In genomic region chr11:4186486-4187317, GRCm38 (mm10) we compare ENCODE assay signal across 8 mouse cellular contexts. TPM values are rescaled to one million over a fixed set of nuclear protein-coding genes. Genes with fewer than 3 reads are reported as not detected.
DNase-seq lines count a peak whose midpoint lies in the region; ATAC-seq lines count a peak whose summit lies in the region.

Gene Tbc1d10a (plus strand): TSS chr11:4186789.

- peak within 1 kb of the TSS; percentile 21 for H3K27ac ChIP-seq in brown adipose tissue, adult 24 weeks (replicated peaks; ENCODE audit: low read depth, low read length)
- H3K27ac ChIP-seq in heart, embryonic 13.5 days (replicated peaks): peak within 1 kb of the TSS; percentile 34; the same call in 1 of the 2 replicates
- H3K27ac ChIP-seq in liver, embryonic 12.5 days: peak within 1 kb of the TSS; percentile 72
- peak within 1 kb of the TSS; percentile 65 for H3K27ac ChIP-seq in stomach, embryonic 15.5 days

- H3K36me3 ChIP-seq in heart, embryonic 13.5 days: peaks cover 17% of the 10 kb centered on the region
- peaks cover 18% of the 10 kb centered on the region for H3K36me3 ChIP-seq in liver, embryonic 12.5 days
- peaks cover 9% of the 10 kb centered on the region; the same call in 1 of the 2 replicates for H3K36me3 ChIP-seq in stomach, embryonic 15.5 days

- peak within 1 kb of the TSS; percentile 96 for H3K9ac ChIP-seq in heart, embryonic 13.5 days
- H3K9ac ChIP-seq in liver, embryonic 12.5 days: peak within 1 kb of the TSS; percentile 79
- peak within 1 kb of the TSS; percentile 98 for H3K9ac ChIP-seq in stomach, embryonic 15.5 days

- H3K27me3 ChIP-seq in heart, embryonic 13.5 days (replicated peaks): no peaks in the 10 kb centered on the region
- H3K27me3 ChIP-seq in liver, embryonic 12.5 days (replicated peaks): 0 out of 2 replicates have a peak, but pooled peaks cover 8% of the 10 kb centered on the region
- no peaks in the 10 kb centered on the region for H3K27me3 ChIP-seq in stomach, embryonic 15.5 days (replicated peaks)

- WGBS in heart, embryonic 13.5 days: under 1% methylated on average over 70 of the region's 71 CpGs
- WGBS in liver, embryonic 12.5 days (ENCODE audit: insufficient replicate concordance): under 1% methylated on average over 70 of the region's 71 CpGs
- WGBS in stomach, embryonic 15.5 days: under 1% methylated on average over 71 of the region's 71 CpGs

- DNase-seq in CD4-positive, CD25-positive, alpha-beta regulatory T cell, adult 2 months (ENCODE audit: low read depth, low spot score): peak; percentile 100
- DNase-seq in fat pad, adult 2 months (ENCODE audit: extremely low read depth, low read depth, low spot score): peak; percentile 81
- DNase-seq in kidney, postnatal 10 days: peak; percentile 99
- DNase-seq in natural killer cell, adult 2 months (ENCODE audit: low spot score in 2 of 2): peak; percentile 97 to 99

- H3K4me3 ChIP-seq in brown adipose tissue, adult 24 weeks (ENCODE audit: insufficient read depth, low read depth, low read length): peak within 1 kb of the TSS; percentile 83
- H3K4me3 ChIP-seq in heart, embryonic 13.5 days: peak within 1 kb of the TSS; percentile 92
- H3K4me3 ChIP-seq in liver, embryonic 12.5 days: peak within 1 kb of the TSS; percentile 67
- H3K4me3 ChIP-seq in stomach, embryonic 15.5 days (replicated peaks): peak within 1 kb of the TSS; percentile 87

- H3K9me3 ChIP-seq in heart, embryonic 13.5 days: no peaks in the 10 kb centered on the region
- H3K9me3 ChIP-seq in liver, embryonic 12.5 days (replicated peaks): no peaks in the 10 kb centered on the region
- no peaks in the 10 kb centered on the region for H3K9me3 ChIP-seq in stomach, embryonic 15.5 days

- ATAC-seq in heart, embryonic 13.5 days (ENCODE audit: extremely low read depth, insufficient number of reproducible peaks, low FRiP score, low TSS enrichment): peak; percentile 99
- peak; percentile 100 for ATAC-seq in liver, embryonic 12.5 days
- peak; percentile 99 for ATAC-seq in stomach, embryonic 15.5 days (ENCODE audit: insufficient read depth, low FRiP score, low read depth)

- peak within 1 kb of the TSS; percentile 95 for H3K4me2 ChIP-seq in heart, embryonic 13.5 days
- peak within 1 kb of the TSS; percentile 93 for H3K4me2 ChIP-seq in liver, embryonic 12.5 days
- H3K4me2 ChIP-seq in stomach, embryonic 15.5 days: peak within 1 kb of the TSS; percentile 79

- H3K4me1 ChIP-seq in brown adipose tissue, adult 24 weeks (ENCODE audit: control insufficient read depth, insufficient read depth, insufficient read length, low read length): peaks cover 9% of the 10 kb centered on the region
- peaks cover 29% of the 10 kb centered on the region for H3K4me1 ChIP-seq in heart, embryonic 13.5 days
- peaks cover 33% of the 10 kb centered on the region for H3K4me1 ChIP-seq in liver, embryonic 12.5 days
- H3K4me1 ChIP-seq in stomach, embryonic 15.5 days: peaks cover 29% of the 10 kb centered on the region

RNA-seq across cellular contexts. Expression of gene Tbc1d10a, which starts in this region (rescaled TPM):
- polyA plus RNA-seq in brown adipose tissue, adult 24 weeks (2012; ENCODE audit: insufficient read depth, insufficient read length, missing spikeins): 2.4 and 2.9 TPM in 2 replicates
- polyA plus RNA-seq in heart, embryonic 13.5 days (2015; fragmentation: Nextera tagmentation; extraction: Ambion mirVana): 13.6 and 14.0 TPM in 2 replicates
- polyA plus RNA-seq in liver, embryonic 12.5 days (2016; fragmentation: Nextera tagmentation; extraction: Ambion mirVana): 9.8 and 10.7 TPM in 2 replicates
- polyA plus RNA-seq in stomach, embryonic 15.5 days (2015; fragmentation: Nextera tagmentation; extraction: Ambion mirVana): 31.1 and 33.4 TPM in 2 replicates

Comparison
In these comparisons a context has a peak if more than half of its experiments do, and no peak if none do; other contexts are left out.
1. Peak in every context shown above with its lines: DNase-seq, ATAC-seq, H3K4me3 ChIP-seq and H3K27ac ChIP-seq.
2. H3K27ac ChIP-seq: peak in every context shown above with its lines; median percentile 72 in liver, embryonic 12.5 days; 65 in stomach, embryonic 15.5 days; 34 in heart, embryonic 13.5 days; 21 in brown adipose tissue, adult 24 weeks.